Mouse (Mus musculus): ENCODE results near the gene Rasd1.

DNA sequence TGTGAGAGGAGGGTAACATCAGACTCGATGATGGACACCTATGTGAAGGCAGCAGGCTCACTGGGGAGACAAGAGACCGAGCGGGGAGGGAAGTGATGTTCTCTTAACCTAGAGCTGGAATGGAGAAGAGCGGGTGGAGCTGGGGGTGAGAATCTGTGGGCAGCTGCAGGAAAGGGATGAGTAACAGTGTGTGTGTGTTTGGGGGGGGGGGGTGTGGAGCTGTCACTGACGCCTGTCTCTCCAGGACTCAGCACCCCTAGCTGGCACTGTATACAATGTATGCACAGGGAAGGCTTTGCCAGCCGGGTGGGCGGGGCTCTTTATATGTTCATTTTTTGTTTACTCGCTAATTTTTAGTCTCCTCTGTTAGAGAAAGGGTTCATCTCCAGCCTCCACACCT lies 39.1 kb upstream of the Rasd1 start:
- no peak for TF ChIP-seq CTCF (conservative IDR thresholded peaks at IDR 0.05; ENCODE audit: low read length)
- no peak for TF ChIP-seq NANOG (IDR thresholded peaks at IDR 0.05; ENCODE audit: borderline replicate concordance, low read length)
- TF ChIP-seq POU5F1 (IDR thresholded peaks at IDR 0.05; ENCODE audit: borderline replicate concordance, low read length): no peak
